Mouse (Mus musculus): Measurements from ENCODE around the gene Ears2.
"Not testable (repeated sequence)": the region's sequence is repeated elsewhere in the genome, so short reads cannot be mapped to it uniquely, and the experiment has no call there.

Ears2 gene

GRCm38 (mm10) chr7:122066945-122067516, at the start of gene Ears2, which contains the start of gene Ubfd1:
Gene Ears2 (minus strand): TSS chr7:122067263.
Gene Ubfd1 (plus strand): TSS chr7:122067175.
- peak; percentile 94 to 97 for DNase-seq

- DNase-seq: no peak
Measured at GRCm38 (mm10) chr7:122108206-122108605, 41.1 kb upstream of the Ears2 start.

GRCm38 (mm10) chr7:122101747-122102244, 34.7 kb upstream of the Ears2 start, which contains the start of gene Ndufab1:
Gene Ndufab1 (minus strand): TSS chr7:122101886.
- peak; percentile 82 to 95 for DNase-seq

- DNase-seq: not testable (repeated sequence)
Measured at GRCm38 (mm10) chr7:122101014-122101746, 34.1 kb upstream of the Ears2 start.

GRCm38 (mm10) chr7:122099222-122099621, 32.2 kb upstream of the Ears2 start:
- peak; percentile 46 to 55 for DNase-seq

GRCm38 (mm10) chr7:122098009-122098408, 30.9 kb upstream of the Ears2 start:
- no peak for DNase-seq

GRCm38 (mm10) chr7:122094564-122095330, 27.7 kb upstream of the Ears2 start:
- DNase-seq: no peak

- no peak for DNase-seq
Measured at GRCm38 (mm10) chr7:122087195-122087982, 20.3 kb upstream of the Ears2 start.

GRCm38 (mm10) chr7:122081071-122081470, 14.0 kb upstream of the Ears2 start:
- DNase-seq: no peak

GRCm38 (mm10) chr7:122079798-122080554, 12.9 kb upstream of the Ears2 start:
- no peak for DNase-seq

GRCm38 (mm10) chr7:122074374-122074773, 7.3 kb upstream of the Ears2 start:
- no peak for DNase-seq

- peak in 1 of 2 experiments; percentile 39 for DNase-seq
Measured at GRCm38 (mm10) chr7:122067517-122068381, 686 bp upstream of the Ears2 start.

- peak in 1 of 2 experiments; percentile 9 for DNase-seq
Measured at GRCm38 (mm10) chr7:122066102-122066944, 740 bp downstream of the Ears2 start.

- no peak for DNase-seq
Measured at GRCm38 (mm10) chr7:122065656-122066055, 1.4 kb downstream of the Ears2 start.

- DNase-seq: no peak
Measured at GRCm38 (mm10) chr7:122056633-122057032, 10.4 kb downstream of the Ears2 start.

- DNase-seq: no peak
Measured at GRCm38 (mm10) chr7:122050834-122051233, 16.2 kb downstream of the Ears2 start.

- no peak for DNase-seq
Measured at GRCm38 (mm10) chr7:122048191-122048590, 18.9 kb downstream of the Ears2 start.

GRCm38 (mm10) chr7:122046813-122047212, 20.2 kb downstream of the Ears2 start:
- no peak for DNase-seq

- DNase-seq: no peak
Measured at GRCm38 (mm10) chr7:122045711-122046110, 21.4 kb downstream of the Ears2 start.

- DNase-seq: no peak
Measured at GRCm38 (mm10) chr7:122045181-122045634, 21.9 kb downstream of the Ears2 start.

Measured in cerebellum, adult 18-20 months (tissue).